Mouse (Mus musculus) kidney, adult 2 months (tissue): ENCODE measurements around the gene Aig1. TPM values are rescaled to one million over a fixed set of nuclear protein-coding genes. Genes with fewer than 3 reads are reported as not detected.
"Not testable (repeated sequence)": the region's sequence is repeated elsewhere in the genome, so short reads cannot be mapped to it uniquely, and the experiment has no call there.

Experiments used
- DNase-seq: peaks from one replicate; pipeline ENCODE4 v3.0.0; 2021
- H3K27ac ChIP-seq: fragments of 200-500 bp; 2 replicates; pipeline ENCODE4 v1.5.1; 2012; ENCODE audit warnings: low read depth, low read length, control low read depth, inconsistent platforms; ENCODE audit not compliant: insufficient read depth
- H3K27me3 ChIP-seq: fragments of 200-500 bp; replicated peaks from 2 replicates; pipeline ENCODE4 v1.6.1; 2012; ENCODE audit warnings: mild to moderate bottlenecking, moderate library complexity, low read length, inconsistent platforms; ENCODE audit not compliant: control insufficient read depth, insufficient read depth
- H3K36me3 ChIP-seq: fragments of 200-500 bp; 2 replicates; pipeline ENCODE4 v1.6.1; 2012; ENCODE audit warnings: mild to moderate bottlenecking, moderate library complexity, low read length, inconsistent platforms; ENCODE audit not compliant: control insufficient read depth, insufficient read depth
- H3K4me1 ChIP-seq: fragments of 200-500 bp; 2 replicates; pipeline ENCODE4 v1.6.1; 2011; ENCODE audit warnings: low read length; ENCODE audit not compliant: control insufficient read depth, insufficient read depth
- H3K4me3 ChIP-seq: fragments of 200-500 bp; 2 replicates; pipeline ENCODE4 v1.5.1; 2011; ENCODE audit warnings: mild to moderate bottlenecking, low read depth, low read length, control low read depth; ENCODE audit not compliant: insufficient read depth
- CTCF ChIP-seq: fragments of 200-500 bp; conservative IDR thresholded peaks from 2 replicates; pipeline ENCODE4 v1.5.1; 2011; ENCODE audit warnings: low read depth, mild to moderate bottlenecking, control low read depth, low read length, moderate library complexity, mixed read lengths; ENCODE audit not compliant: insufficient read depth, insufficient read length
- POLR2A ChIP-seq: fragments of 200-500 bp; IDR thresholded peaks from one replicate; pipeline ENCODE4 v1.6.1; 2011; ENCODE audit warnings: low read depth, low read length, control low read depth
- WGBS: fragments of 180-500 bp; shearing (Covaris S2); methylation state at CpG from one replicate; pipeline ENCODE4 v1.1.7; 2018; 5-methylcytosine and 5-hydroxymethylcytosine counted together
- polyA plus RNA-seq: library from polyadenylated mRNA; depleted of rRNA; stranded (reverse); fragments of >200 nt; gene quantifications from 2 replicates; pipeline ENCODE4 v1.2.3, GENCODE M21; 2012; rRNA removed

The Aig1 gene
- polyA plus RNA-seq, result 68.4 and 80.4 TPM in 2 replicates

DNA sequence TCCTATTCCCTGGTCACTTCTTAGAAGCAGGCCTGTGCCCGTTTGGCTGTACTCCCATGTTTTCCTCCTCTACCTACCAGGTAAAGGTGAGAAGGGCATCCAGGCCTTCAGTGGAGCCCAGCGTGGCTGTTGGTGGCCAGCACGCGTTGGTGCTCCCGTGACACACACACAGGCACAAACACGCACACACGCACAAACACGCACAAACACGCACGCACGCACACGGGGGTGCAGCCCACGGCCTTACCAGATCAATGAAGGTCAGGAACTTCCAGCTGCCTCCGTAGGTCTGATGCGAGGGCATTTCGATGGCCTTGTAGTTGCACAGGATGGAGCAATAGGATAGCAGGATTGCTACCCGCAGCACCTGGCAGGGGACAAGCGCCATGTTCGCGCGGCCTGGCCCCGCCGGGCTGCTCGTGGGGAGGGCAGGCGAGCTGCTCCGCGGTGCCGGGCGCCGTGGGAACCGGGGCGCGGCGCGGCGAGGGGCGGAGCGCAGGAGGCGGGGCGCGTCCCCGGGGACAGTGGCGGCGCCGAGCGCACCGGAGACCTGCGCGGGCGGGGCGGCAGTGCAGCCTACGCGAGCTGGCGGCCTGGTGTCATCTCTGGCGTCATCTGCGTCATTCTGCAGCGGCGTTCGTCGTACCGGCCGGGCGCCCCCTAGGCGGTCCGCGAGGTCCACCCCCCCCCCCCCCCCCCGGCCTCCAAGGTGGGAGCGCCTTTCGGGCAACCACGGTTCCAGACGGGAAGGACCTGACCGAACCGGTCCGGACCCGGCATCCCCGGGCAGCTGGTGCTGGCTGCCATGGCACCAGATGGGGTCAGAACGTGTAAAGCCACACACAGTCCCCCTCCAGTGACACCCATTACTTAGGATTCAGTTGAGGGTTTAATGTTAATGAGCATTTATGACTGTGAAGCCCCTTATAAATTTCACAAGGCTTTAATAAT lies at the start of gene Aig1:
TSS of gene Aig1 (minus strand) at position 610 of the 951 bp plus-strand sequence.
- peaks cover 3% of the 10 kb centered on the region; the same call in 1 of the 2 replicates for H3K4me1 ChIP-seq
- H3K27me3 ChIP-seq, result no peaks in the 10 kb centered on the region
- peak within 1 kb of the TSS; percentile 52 for H3K4me3 ChIP-seq
- TF ChIP-seq POLR2A (no peak), CTCF (no peak)
- H3K36me3 ChIP-seq, result no peaks in the 10 kb centered on the region
- peak within 1 kb of the TSS; percentile 8 for H3K27ac ChIP-seq
- peak; percentile 87 for DNase-seq
- 2% methylated on average over 77 of the region's 77 CpGs for WGBS

DNA sequence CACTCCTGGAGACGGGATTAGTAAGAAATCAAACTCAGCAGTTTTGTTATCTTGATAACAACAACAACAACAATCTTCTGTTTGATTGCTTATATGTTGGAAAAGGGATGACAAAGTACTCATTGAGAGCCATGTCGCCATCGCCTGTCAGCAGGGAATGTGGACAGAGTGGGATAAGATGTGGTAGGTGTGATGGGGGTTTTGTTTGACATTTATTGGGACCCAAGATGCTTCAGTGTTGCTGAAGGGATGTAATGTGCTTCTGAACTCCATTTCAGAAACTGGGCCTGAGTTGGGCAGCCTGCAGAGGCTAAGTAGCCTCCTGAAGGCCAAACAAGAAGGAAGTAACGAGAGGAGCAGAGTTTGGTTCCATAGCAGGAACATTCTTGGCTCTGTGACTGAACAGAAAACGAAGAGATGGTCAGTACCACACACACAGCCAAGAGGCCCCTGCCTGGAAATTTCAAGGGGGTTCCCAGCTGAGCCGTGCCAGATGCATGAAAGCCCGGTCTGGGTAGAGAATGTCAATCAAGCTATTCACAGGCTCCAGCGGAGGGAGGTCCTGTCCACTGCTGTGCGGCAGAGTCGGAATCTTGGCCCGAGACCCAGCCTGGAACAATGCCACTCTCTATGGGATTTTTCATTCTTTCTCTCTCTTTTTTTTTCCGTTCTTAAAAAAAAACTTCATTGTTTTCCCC lies 48.0 kb upstream of the Aig1 start:
- no peaks in the 10 kb centered on the region for H3K4me1 ChIP-seq
- H3K4me3 ChIP-seq, result no peak overlapping the region
- WGBS, result 70% methylated on average over 12 of the region's 12 CpGs
- DNase-seq, result peak; percentile 4
- H3K36me3 ChIP-seq, result no peaks in the 10 kb centered on the region
- H3K27ac ChIP-seq, result no peak overlapping the region
- no peaks in the 10 kb centered on the region for H3K27me3 ChIP-seq
- no peak for TF ChIP-seq POLR2A
- no peak for TF ChIP-seq CTCF

DNA sequence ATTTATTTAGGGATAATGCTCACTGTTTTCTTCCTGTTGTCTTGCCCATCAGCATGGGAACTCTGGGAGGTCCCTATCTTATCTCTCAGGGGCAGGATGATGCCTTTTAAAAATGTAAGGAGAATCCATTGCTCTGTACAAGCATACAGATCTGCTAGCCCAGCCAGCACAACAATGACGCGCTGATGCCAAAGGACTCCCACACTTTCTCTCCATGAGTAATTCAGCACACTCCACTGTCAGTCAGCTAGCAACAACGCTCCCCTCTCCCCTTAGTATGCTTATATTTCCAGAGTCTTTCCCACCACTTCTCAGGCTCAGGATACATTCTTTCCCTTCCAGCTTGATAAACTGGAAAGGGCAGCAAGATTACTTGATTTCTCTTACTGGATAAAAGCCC lies 46.4 kb upstream of the Aig1 start:
- Histone ChIP-seq H3K4me3 (no peak overlapping the region), H3K4me1 (no peaks in the 10 kb centered on the region), H3K36me3 (no peaks in the 10 kb centered on the region), H3K27ac (no peak overlapping the region), H3K27me3 (no peaks in the 10 kb centered on the region)
- DNase-seq, result no peak
- WGBS, result 66% methylated on average over 3 of the region's 3 CpGs
- TF ChIP-seq CTCF, result no peak

DNA sequence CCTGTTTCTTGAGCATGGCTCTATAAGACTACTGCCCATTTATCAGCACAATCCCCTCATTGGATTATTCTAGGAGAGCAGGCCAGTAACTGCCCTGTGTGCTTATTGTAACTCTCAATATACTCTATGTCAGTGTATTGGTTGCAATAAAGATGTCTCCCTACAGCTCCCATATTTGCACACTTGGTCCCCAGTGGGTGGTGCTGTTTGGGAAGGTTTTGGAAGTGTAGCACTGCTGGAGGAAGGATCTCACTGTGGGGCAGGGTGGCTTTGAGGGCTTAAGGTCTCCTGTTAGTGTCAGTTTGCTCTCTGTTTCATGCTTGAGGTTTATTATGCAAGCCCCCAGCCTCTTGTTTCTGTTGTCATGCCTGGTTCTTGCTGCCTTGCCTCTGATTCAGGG lies 44.9 kb upstream of the Aig1 start:
- Histone ChIP-seq H3K27me3 (no peaks in the 10 kb centered on the region), H3K4me3 (no peak overlapping the region), H3K27ac (no peak overlapping the region), H3K4me1 (no peaks in the 10 kb centered on the region), H3K36me3 (no peaks in the 10 kb centered on the region)
- peak; percentile 21 for DNase-seq
- TF ChIP-seq CTCF, result peak; percentile 57
- TF ChIP-seq POLR2A, result no peak

DNA sequence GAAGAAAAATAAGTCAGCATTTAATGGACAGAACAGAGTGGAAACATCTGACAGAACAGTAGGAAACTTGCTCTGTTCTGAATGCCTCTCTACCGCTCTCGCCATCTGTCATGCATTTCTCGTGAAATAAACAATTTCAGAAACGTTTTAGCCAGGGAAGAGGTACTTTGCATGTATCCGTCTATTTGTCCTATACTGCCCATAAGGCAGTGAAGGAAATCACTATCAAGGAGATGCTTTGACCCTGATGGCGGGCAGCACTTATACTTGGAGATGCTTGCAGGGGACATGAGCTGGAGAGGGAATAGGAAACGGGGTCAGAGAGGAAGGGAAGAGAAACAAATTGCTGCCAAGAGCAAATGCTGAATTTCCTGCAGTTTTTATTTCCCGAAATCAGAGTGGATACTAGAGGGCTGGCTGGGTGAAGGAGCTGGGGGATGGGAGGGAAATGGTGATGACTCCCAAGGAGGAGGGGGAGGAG lies 37.5 kb upstream of the Aig1 start:
- H3K36me3 ChIP-seq, result no peaks in the 10 kb centered on the region
- peak; percentile 8 for DNase-seq
- no peak overlapping the region for H3K27ac ChIP-seq
- H3K27me3 ChIP-seq, result no peaks in the 10 kb centered on the region
- 50% methylated on average over 8 of the region's 8 CpGs for WGBS
- H3K4me3 ChIP-seq, result no peak overlapping the region
- H3K4me1 ChIP-seq, result no peaks in the 10 kb centered on the region
- no peak for TF ChIP-seq POLR2A
- TF ChIP-seq CTCF, result no peak

DNA sequence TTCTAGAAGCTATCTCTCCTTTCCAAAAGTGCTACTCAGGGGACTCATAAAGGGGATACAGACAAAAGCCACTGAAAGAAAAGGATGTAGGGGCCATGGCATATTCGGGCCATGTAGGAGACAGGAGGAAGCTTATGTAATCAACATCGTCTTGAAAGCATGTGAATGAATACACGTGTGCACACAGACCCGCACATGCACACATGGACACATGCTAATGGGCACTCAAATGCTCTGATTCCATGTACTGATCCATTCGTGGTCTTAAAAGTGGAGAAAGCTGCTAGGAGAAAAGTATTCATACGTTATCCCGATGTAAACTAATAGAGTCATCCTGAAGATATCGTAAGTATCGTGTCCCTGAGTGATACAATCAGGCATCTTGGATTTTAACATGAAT lies 36.8 kb upstream of the Aig1 start:
- Histone ChIP-seq H3K4me1 (no peaks in the 10 kb centered on the region), H3K4me3 (no peak overlapping the region), H3K27ac (no peak overlapping the region), H3K27me3 (no peaks in the 10 kb centered on the region), H3K36me3 (no peaks in the 10 kb centered on the region)
- DNase-seq, result no peak
- no peak for TF ChIP-seq CTCF
- WGBS, result 79% methylated on average over 9 of the region's 9 CpGs

DNA sequence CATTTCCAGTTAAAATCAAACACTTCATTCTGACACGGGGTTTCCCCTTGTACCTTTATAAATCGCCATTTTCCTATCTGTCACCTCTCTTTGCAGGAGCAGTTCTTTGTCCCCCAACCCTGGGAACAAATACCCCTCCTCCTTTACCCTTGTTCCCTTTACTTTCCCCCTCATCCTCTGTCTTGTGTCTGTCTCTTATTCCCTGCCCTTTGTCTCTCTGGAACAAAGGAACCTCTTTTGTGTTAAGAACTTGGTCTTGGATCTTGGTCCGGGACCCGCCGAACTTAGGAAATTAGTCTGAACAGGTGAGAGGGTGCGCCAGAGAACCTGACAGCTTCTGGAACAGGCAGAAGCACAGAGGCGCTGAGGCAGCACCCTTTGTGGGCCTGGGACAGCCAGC lies 24.0 kb upstream of the Aig1 start:
- not testable (repeated sequence) for H3K27ac ChIP-seq, H3K27me3 ChIP-seq, H3K4me3 ChIP-seq, DNase-seq, H3K4me1 ChIP-seq, H3K36me3 ChIP-seq
- WGBS, result 98% methylated on average over 6 of the region's 7 CpGs
